Mouse (Mus musculus): Measurements from ENCODE around the gene Ppp1r37.
"Not testable (repeated sequence)": the region's sequence is repeated elsewhere in the genome, so short reads cannot be mapped to it uniquely, and the experiment has no call there.

Gene Ppp1r37

GRCm38 (mm10) chr7:19562643-19563410 is at the start of gene Ppp1r37:
Gene Ppp1r37 (minus strand): TSS chr7:19563076.
- DNase-seq, result no peak

- no peak for DNase-seq
Measured at GRCm38 (mm10) chr7:19610969-19611368, 48.1 kb upstream of the Ppp1r37 start.

GRCm38 (mm10) chr7:19609641-19610332 is 46.9 kb upstream of the Ppp1r37 start:
- DNase-seq, result no peak

GRCm38 (mm10) chr7:19607291-19607690 is 44.4 kb upstream of the Ppp1r37 start:
- DNase-seq, result no peak

GRCm38 (mm10) chr7:19604606-19605214 is 41.8 kb upstream of the Ppp1r37 start:
- DNase-seq, result not testable (repeated sequence)

GRCm38 (mm10) chr7:19603849-19604605 is 41.2 kb upstream of the Ppp1r37 start, which contains the start of gene Clasrp:
Gene Clasrp (minus strand): TSS chr7:19604486.
- DNase-seq, result peak; percentile 94

- no peak for DNase-seq
Measured at GRCm38 (mm10) chr7:19603055-19603454, 40.2 kb upstream of the Ppp1r37 start.

- no peak for DNase-seq
Measured at GRCm38 (mm10) chr7:19600562-19600961, 37.7 kb upstream of the Ppp1r37 start.

- no peak for DNase-seq
Measured at GRCm38 (mm10) chr7:19593061-19593730, 30.3 kb upstream of the Ppp1r37 start.

GRCm38 (mm10) chr7:19589917-19590316 is 27.0 kb upstream of the Ppp1r37 start:
- peak; percentile 74 for DNase-seq

GRCm38 (mm10) chr7:19589207-19589606 is 26.3 kb upstream of the Ppp1r37 start:
- DNase-seq, result peak; percentile 70

- no peak for DNase-seq
Measured at GRCm38 (mm10) chr7:19586269-19586668, 23.4 kb upstream of the Ppp1r37 start.

- no peak for DNase-seq
Measured at GRCm38 (mm10) chr7:19580634-19581033, 17.8 kb upstream of the Ppp1r37 start.

- DNase-seq, result no peak
Measured at GRCm38 (mm10) chr7:19579751-19580150, 16.9 kb upstream of the Ppp1r37 start.

GRCm38 (mm10) chr7:19578436-19578835 is 15.6 kb upstream of the Ppp1r37 start:
- DNase-seq, result no peak

- no peak for DNase-seq
Measured at GRCm38 (mm10) chr7:19577877-19578414, 15.1 kb upstream of the Ppp1r37 start.

- no peak for DNase-seq
Measured at GRCm38 (mm10) chr7:19577141-19577852, 14.4 kb upstream of the Ppp1r37 start, which contains the start of the genes Zfp296 and Gemin7. Gene Zfp296 (plus strand): TSS chr7:19577287. Gene Gemin7 (minus strand): TSS chr7:19577595.

- DNase-seq, result no peak
Measured at GRCm38 (mm10) chr7:19575559-19575958, 12.7 kb upstream of the Ppp1r37 start.

GRCm38 (mm10) chr7:19573776-19574140 is 10.9 kb upstream of the Ppp1r37 start:
- DNase-seq, result no peak

GRCm38 (mm10) chr7:19572926-19573775 is 10.3 kb upstream of the Ppp1r37 start:
- peak; percentile 75 for DNase-seq
